Mouse (Mus musculus) hindbrain, embryonic 16.5 days (tissue): ENCODE data around the gene Fam129a. TPM values are rescaled to one million over a fixed set of nuclear protein-coding genes. Genes with fewer than 3 reads are reported as not detected.
A peak's percentile ranks its signal among the peaks of the same experiment; 100 is the strongest.
"Not testable (repeated sequence)": the region's sequence is repeated elsewhere in the genome, so short reads cannot be mapped to it uniquely, and the experiment has no call there.

Experiments used
- ATAC-seq: fragments of 200-750 bp; cut with Nextera tagmentation; 2 replicates; pipeline ENCODE4 v1.8.0; 2017; ENCODE audit warnings: moderate TSS enrichment, moderate library complexity
- H3K27ac ChIP-seq: fragments of 300-500 bp; sonication (generic); 2 replicates; pipeline ENCODE4 v1.5.1; 2014; ENCODE audit warnings: low read depth, mild to moderate bottlenecking, control low read depth, low read length, moderate library complexity
- H3K27me3 ChIP-seq: fragments of 300-500 bp; sonication (generic); replicated peaks from 2 replicates; pipeline ENCODE4 v1.6.1; 2014; ENCODE audit warnings: low read length; ENCODE audit not compliant: control insufficient read depth, insufficient read depth
- H3K36me3 ChIP-seq: fragments of 300-500 bp; sonication (generic); 2 replicates; pipeline ENCODE4 v1.6.1; 2014; ENCODE audit warnings: mild to moderate bottlenecking, low read length, moderate library complexity, mixed read lengths; ENCODE audit not compliant: control insufficient read depth, insufficient read depth
- H3K4me1 ChIP-seq: fragments of 300-500 bp; sonication (generic); 2 replicates; pipeline ENCODE4 v1.6.1; 2014; ENCODE audit warnings: low read depth, low read length; ENCODE audit not compliant: control insufficient read depth, insufficient read depth
- H3K4me2 ChIP-seq: fragments of 300-500 bp; sonication (generic); 2 replicates; pipeline ENCODE4 v1.6.1; 2014; ENCODE audit warnings: mild to moderate bottlenecking, low read length, control low read depth, moderate library complexity
- H3K4me3 ChIP-seq: fragments of 300-500 bp; sonication (generic); 2 replicates; pipeline ENCODE4 v1.5.1; 2014; ENCODE audit warnings: mild to moderate bottlenecking, low read length, control low read depth, moderate library complexity
- H3K9ac ChIP-seq: fragments of 300-500 bp; sonication (generic); 2 replicates; pipeline ENCODE4 v1.6.1; 2014; ENCODE audit warnings: low read depth, mild to moderate bottlenecking, control low read depth, low read length, moderate library complexity
- H3K9me3 ChIP-seq: fragments of 300-500 bp; sonication (generic); 2 replicates; pipeline ENCODE4 v1.6.1; 2014; ENCODE audit warnings: mild to moderate bottlenecking, low read length, moderate library complexity; ENCODE audit not compliant: control insufficient read depth
- WGBS: fragments of 180-500 bp; shearing (Covaris S2); extraction: QIAGEN DNeasy Blood & Tissue Kit; methylation state at CpG from one replicate; pipeline ENCODE4 v1.1.7; 2014; 5-methylcytosine and 5-hydroxymethylcytosine counted together
- polyA plus RNA-seq: library from polyadenylated mRNA; unstranded; fragments of >200 nt; fragmentation: Nextera tagmentation; extraction: Ambion mirVana; gene quantifications from 2 replicates; pipeline ENCODE4 v1.2.1, GENCODE M21; 2015

The Fam129a gene
- polyA plus RNA-seq, 1 experiment from 2014 or later, result 0.88 TPM

DNA sequence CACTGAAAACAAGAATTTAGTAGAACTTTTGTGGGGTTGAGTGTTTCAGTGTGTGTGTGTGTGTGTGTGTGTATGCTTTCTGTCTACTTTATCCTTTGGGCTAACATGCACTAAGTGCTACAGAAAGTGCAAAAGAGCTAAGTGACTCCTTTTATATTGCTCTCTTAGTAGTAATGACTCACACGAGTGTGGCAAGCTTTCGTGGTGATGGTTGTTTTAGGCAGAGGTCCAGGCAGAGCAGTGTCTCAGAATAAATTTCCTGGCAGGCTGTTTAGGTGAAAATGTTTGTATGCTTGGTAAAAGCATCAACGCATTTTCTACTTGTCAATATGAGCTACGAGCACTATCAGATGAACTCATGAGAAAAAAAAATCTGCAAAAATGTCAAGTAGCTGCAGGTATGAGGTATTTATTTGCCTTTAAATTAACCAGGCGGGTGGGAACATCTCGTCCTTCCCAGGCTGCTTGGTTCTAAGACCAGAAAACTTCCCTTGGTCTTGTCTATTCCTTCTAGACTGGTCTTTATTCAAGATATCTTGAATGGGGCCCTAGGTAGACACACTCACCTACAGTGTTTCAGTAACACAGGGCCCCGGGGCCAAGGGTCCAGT is 119.7 kb downstream of the Fam129a start:
- H3K4me2 ChIP-seq, result no peak overlapping the region
- H3K4me1 ChIP-seq, result peaks cover 2% of the 10 kb centered on the region
- H3K36me3 ChIP-seq, result no peaks in the 10 kb centered on the region
- no peaks in the 10 kb centered on the region for H3K27me3 ChIP-seq
- no peak overlapping the region for H3K9ac ChIP-seq
- 76% methylated on average over 7 of the region's 7 CpGs for WGBS
- no peak for ATAC-seq
- no peaks in the 10 kb centered on the region for H3K9me3 ChIP-seq
- H3K4me3 ChIP-seq, result no peak overlapping the region
- H3K27ac ChIP-seq, result no peak overlapping the region

DNA sequence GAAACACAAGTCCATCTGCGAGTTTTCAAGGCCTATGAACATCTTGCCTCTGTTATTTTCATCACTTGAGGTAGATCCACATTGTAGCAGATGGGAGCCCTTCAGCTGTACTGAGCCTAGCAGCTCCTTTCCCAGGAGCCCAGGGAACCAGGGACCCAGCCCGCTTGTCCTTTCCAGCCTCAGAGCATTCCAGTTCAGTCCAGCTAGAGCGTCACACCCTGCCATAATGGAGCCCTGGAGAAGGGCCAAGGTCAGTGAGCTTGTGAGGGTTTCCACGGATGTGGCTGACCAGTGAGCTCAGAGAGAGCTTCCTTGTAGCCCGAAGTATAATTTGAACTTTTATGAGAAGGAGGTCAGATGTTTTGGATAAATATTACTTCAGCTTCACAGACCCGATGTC is 121.9 kb downstream of the Fam129a start:
- H3K27me3 ChIP-seq, H3K4me2 ChIP-seq, H3K36me3 ChIP-seq, H3K4me3 ChIP-seq, H3K4me1 ChIP-seq, H3K27ac ChIP-seq, H3K9me3 ChIP-seq, H3K9ac ChIP-seq: not testable (repeated sequence)
- peak; percentile 37; the same call in 1 of the 2 replicates for ATAC-seq
- 70% methylated on average over 6 of the region's 6 CpGs for WGBS

DNA sequence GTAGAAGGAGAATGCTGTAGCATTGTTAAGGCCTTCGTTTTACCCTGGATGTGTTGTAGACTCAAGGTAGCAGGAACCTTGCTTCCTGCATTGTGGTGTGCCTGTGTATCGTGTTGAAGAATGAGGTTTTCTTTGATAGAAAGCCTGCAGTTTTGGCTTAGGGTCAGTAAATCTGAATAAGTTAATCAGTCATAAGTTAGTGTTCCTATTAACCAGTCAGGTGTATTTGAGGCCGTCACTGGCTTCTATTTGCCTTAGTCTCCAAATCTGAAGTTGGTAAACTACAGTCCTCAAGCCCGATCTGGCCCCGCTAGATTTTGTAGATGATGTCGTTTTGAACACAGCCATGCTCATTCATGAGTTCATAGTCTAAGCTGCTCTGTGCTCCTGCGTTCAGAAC is 125.8 kb downstream of the Fam129a start:
- no peaks in the 10 kb centered on the region for H3K4me1 ChIP-seq
- H3K27ac ChIP-seq, result no peak overlapping the region
- 90% methylated on average over 7 of the region's 7 CpGs for WGBS
- no peak overlapping the region for H3K9ac ChIP-seq
- no peaks in the 10 kb centered on the region for H3K9me3 ChIP-seq
- no peaks in the 10 kb centered on the region for H3K36me3 ChIP-seq
- H3K4me3 ChIP-seq, result no peak overlapping the region
- H3K4me2 ChIP-seq, result no peak overlapping the region
- ATAC-seq, result no peak
- H3K27me3 ChIP-seq, result no peaks in the 10 kb centered on the region; the same call in 1 of the 2 replicates

DNA sequence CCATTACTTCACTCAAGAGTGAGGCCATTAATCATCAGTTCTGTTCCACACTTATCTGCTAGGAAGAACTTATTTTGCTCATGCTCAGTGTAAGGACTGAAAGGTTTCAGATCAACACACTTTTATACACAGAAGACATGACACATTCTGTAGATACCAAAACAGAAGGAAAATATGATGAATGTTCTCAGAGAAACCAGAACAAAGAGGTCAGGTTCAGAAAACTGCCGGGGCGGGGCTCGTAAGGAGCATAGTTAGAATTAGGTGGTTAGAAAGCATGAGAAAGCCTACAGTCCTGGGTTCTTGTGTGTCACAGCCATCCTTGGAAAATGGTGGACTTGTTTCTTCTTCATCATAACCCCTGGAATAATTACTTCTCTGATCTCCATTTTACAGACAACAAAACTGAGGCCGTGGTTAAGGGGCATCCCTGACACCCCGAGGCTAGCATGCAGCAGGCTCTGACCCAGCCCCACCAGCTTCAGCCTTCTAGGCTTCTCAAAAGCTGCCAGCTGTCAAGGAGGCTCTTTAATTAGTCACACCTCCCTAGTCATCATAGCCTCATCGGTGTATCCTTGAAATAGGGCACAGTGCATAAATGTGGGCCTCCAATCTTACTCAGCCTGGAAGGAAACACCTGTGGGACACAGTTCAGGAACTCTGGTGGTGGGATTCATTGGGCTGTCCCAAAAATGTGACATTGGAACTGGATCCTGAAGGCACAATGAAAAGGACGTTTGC is 127.1 kb downstream of the Fam129a start:
- H3K9me3 ChIP-seq, result no peaks in the 10 kb centered on the region
- H3K4me1 ChIP-seq, result no peaks in the 10 kb centered on the region
- ATAC-seq, result no peak
- H3K27me3 ChIP-seq, result no peaks in the 10 kb centered on the region; the same call in 1 of the 2 replicates
- H3K27ac ChIP-seq, result no peak overlapping the region
- no peaks in the 10 kb centered on the region for H3K36me3 ChIP-seq
- H3K4me3 ChIP-seq, result no peak overlapping the region
- no peak overlapping the region for H3K9ac ChIP-seq
- 76% methylated on average over 7 of the region's 7 CpGs for WGBS
- H3K4me2 ChIP-seq, result no peak overlapping the region

DNA sequence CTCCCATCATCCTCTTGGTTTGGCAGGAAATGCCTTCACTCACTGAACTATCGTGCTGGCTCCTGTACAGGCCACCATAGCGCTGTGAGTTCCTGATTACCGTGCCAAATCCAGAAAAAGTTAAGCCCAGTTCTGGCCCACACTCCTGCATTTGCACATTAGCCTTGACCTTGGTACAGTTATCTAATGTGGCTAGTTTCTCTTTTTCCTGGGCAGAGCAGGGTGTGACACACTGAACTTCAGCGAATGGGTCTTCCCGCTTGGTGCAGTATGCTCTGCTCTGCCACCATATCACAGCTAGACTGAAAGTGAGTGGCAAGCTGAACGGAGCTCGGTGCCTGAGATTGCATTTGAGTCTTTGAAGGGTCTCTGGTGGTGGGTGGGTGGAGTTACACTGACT is 128.4 kb downstream of the Fam129a start:
- Histone ChIP-seq H3K4me2 (no peak overlapping the region), H3K36me3 (no peaks in the 10 kb centered on the region), H3K9me3 (no peaks in the 10 kb centered on the region), H3K4me1 (no peaks in the 10 kb centered on the region), H3K9ac (no peak overlapping the region), H3K27ac (no peak overlapping the region), H3K27me3 (no peaks in the 10 kb centered on the region; the same call in 1 of the 2 replicates), H3K4me3 (no peak overlapping the region)
- 80% methylated on average over 7 of the region's 7 CpGs for WGBS
- peak; percentile 49; the same call in 1 of the 2 replicates for ATAC-seq

DNA sequence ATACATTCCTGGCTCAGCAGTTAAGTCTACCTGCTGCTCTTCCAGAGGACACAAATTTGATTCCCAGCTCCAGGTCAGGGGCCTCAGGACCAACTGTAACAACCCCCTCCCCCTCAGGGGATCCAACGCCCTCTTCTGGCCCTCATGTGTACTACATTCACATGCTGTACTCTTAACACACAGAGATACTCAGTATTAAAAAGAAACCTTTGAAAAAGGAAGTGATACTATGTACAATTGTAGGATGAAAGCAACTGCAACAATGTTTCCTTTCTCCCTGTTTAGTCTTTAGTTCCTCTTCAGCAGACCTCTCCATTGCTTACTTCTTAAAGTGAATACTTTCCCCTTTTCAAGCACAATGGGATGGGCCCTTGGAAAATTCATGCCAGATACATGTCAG is 131.8 kb downstream of the Fam129a start:
- Histone ChIP-seq H3K27ac (no peak overlapping the region), H3K9ac (no peak overlapping the region), H3K4me1 (no peaks in the 10 kb centered on the region; the same call in 1 of the 2 replicates), H3K4me3 (no peak overlapping the region), H3K36me3 (no peaks in the 10 kb centered on the region), H3K4me2 (no peak overlapping the region), H3K27me3 (no peaks in the 10 kb centered on the region), H3K9me3 (no peaks in the 10 kb centered on the region)
- no peak for ATAC-seq
- 40% methylated on average over 1 of the region's 1 CpGs for WGBS

DNA sequence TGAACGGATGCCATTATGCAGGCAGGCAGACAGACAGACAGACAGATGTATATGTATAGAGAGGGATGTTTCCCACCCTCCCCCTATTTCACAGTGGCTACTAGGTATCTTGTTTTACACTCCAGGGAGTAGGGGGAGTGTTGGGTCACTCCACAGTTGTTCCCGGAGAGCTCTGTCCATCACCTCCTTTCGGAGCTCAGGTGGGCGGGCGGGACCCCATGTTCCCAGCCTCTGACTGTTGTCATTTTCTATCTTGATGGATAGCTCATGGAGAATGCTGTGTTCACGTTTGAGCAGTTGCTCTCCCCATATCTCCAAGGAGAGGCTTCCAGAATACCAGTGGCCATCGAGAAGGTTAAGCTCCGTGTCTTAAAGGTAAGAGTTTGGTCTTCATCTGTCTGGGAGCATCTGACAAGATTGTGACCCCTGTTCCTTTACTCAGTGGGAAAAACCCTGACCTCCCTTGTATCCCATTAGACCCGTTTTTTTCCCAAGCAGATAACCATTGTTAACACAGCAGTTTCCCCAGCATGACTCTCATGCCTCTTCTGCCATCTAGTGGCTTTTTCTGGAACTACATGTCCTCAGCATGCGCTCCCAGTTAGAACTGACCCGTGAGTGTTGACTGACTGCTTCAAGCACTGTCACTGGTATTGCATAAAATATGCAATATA is 134.9 kb downstream of the Fam129a start:
- 27% methylated on average over 11 of the region's 11 CpGs for WGBS
- Histone ChIP-seq H3K27ac (no peak overlapping the region), H3K9ac (peak overlapping the region; percentile 19; the same call in 1 of the 2 replicates), H3K27me3 (no peaks in the 10 kb centered on the region), H3K36me3 (no peaks in the 10 kb centered on the region), H3K4me3 (0 out of 2 replicates have a peak overlapping the region, but pooled peaks have one; percentile 13), H3K4me1 (no peaks in the 10 kb centered on the region; the same call in none of the 2 replicates), H3K4me2 (peak overlapping the region; percentile 42), H3K9me3 (no peaks in the 10 kb centered on the region)
- peak; percentile 80 for ATAC-seq

DNA sequence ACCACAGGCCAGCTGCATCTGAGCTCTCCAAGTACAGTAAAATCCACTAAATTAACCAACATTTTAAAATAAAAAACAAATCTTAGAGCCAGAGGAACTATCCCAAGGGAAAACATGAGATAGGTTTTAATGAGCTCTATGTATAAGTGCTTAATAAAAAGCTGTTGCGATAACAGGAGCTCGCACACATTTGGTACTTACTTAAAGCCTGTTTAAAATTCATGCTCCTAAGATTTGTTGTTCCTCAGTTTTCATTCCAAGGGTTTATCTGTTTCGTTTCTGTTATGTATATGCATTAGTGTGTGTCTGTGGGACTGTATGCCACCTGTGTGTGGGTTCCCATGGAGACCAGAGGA is 135.4 kb downstream of the Fam129a start:
- no peaks in the 10 kb centered on the region for H3K27me3 ChIP-seq
- H3K4me2 ChIP-seq, result no peak overlapping the region
- WGBS, result 71% methylated on average over 3 of the region's 3 CpGs
- H3K4me3 ChIP-seq, result no peak overlapping the region
- ATAC-seq, result peak; percentile 37
- H3K9ac ChIP-seq, result no peak overlapping the region
- no peaks in the 10 kb centered on the region for H3K36me3 ChIP-seq
- H3K27ac ChIP-seq, result no peak overlapping the region
- H3K4me1 ChIP-seq, result no peaks in the 10 kb centered on the region; the same call in none of the 2 replicates
- H3K9me3 ChIP-seq, result no peaks in the 10 kb centered on the region
